Mouse (Mus musculus) embryonic fibroblast, embryonic 13.5 days (primary cell): ENCODE measurements around the gene Idi1.

ENCODE experiments used
- CTCF ChIP-seq: IDR thresholded peaks from 2 replicates; pipeline ENCODE4 v1.5.1; 2011; ENCODE audit warnings: mild to moderate bottlenecking, control low read depth, low read length, moderate library complexity, borderline replicate concordance; ENCODE audit not compliant: insufficient read depth
- POLR2A ChIP-seq: IDR thresholded peaks from 2 replicates; pipeline ENCODE4 v1.6.1; 2011; ENCODE audit warnings: low read depth, mild to moderate bottlenecking, control low read depth, low read length, moderate library complexity

- no peak for TF ChIP-seq CTCF
- TF ChIP-seq POLR2A: no peak
Measured at GRCm38 (mm10) chr13:8842273-8842672, 43.0 kb upstream of the Idi1 start.
